Mouse (Mus musculus): ENCODE measurements at regions not wholly inside any gene's neighbourhood (a gene's known extent, or its start where the extent isn't known, plus 50 kb on each side); places are given as distances from the start of the nearest gene placed in this dataset.
"Not testable (repeated sequence)": the region's sequence is repeated elsewhere in the genome, so short reads cannot be mapped to it uniquely, and the experiment has no call there.

- no peak for ATAC-seq (ENCODE audit: low read depth)
Measured at GRCm38 (mm10) chr6:4149663-4150062, 62.9 kb upstream of the Bet1 start.

GRCm38 (mm10) chr6:4158293-4158692 is 71.5 kb upstream of the Bet1 start:
- Histone ChIP-seq H3K4me2 (ENCODE audit: low read depth, low read length) (no peak overlapping the region), H3K9me3 (ENCODE audit: control insufficient read depth, low read length) (no peaks in the 10 kb centered on the region; the same call in 1 of the 2 replicates), H3K36me3 (ENCODE audit: control insufficient read depth, insufficient read depth, low read length) (no peaks in the 10 kb centered on the region), H3K27me3 (ENCODE audit: control insufficient read depth, insufficient read depth, low read length) (no peaks in the 10 kb centered on the region), H3K9ac (replicated peaks; ENCODE audit: low read depth, low read length) (no peak overlapping the region), H3K4me3 (ENCODE audit: low read depth, low read length) (no peak overlapping the region), H3K4me1 (ENCODE audit: control insufficient read depth, insufficient read depth, low read length) (no peaks in the 10 kb centered on the region), H3K27ac (ENCODE audit: low read depth, low read length) (no peak overlapping the region)
- no peak for ATAC-seq (ENCODE audit: low read depth)
- WGBS, result 85% methylated on average over 2 of the region's 2 CpGs

More at GRCm38 (mm10) chr6:4149663-4150062, 62.9 kb upstream of the Bet1 start:
- Histone ChIP-seq H3K4me1 (ENCODE audit: control insufficient read depth, insufficient read depth, low read length) (no peaks in the 10 kb centered on the region), H3K27me3 (ENCODE audit: control insufficient read depth, insufficient read depth, low read length) (no peaks in the 10 kb centered on the region), H3K9me3 (ENCODE audit: control insufficient read depth, low read length) (no peaks in the 10 kb centered on the region), H3K9ac (replicated peaks; ENCODE audit: low read depth, low read length) (no peak overlapping the region), H3K4me2 (ENCODE audit: low read depth, low read length) (no peak overlapping the region), H3K4me3 (ENCODE audit: low read depth, low read length) (no peak overlapping the region), H3K27ac (ENCODE audit: low read depth, low read length) (no peak overlapping the region), H3K36me3 (ENCODE audit: control insufficient read depth, insufficient read depth, low read length) (no peaks in the 10 kb centered on the region)
- WGBS, result 81% methylated on average over 4 of the region's 4 CpGs

DNA sequence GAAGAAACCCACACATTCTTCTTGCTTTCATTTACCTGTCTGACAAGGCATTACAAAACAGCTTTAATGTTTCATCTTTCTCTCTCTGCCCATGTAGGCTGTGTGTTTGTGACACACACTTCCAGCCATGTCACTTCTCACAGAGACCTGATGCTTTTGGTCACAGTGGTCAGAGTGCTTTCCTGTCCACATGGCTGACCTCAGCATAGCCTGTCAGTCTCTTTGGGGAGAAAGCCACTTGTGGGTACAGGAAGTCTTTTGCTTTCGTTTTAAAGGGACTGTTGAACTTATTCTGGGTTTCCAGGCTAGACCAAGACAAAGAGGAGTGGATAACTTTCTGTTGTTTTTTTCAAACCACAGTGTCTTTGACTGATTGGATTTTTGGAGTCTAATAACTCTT is 77.0 kb upstream of the Bet1 start:
- no peaks in the 10 kb centered on the region for H3K36me3 ChIP-seq (ENCODE audit: control insufficient read depth, insufficient read depth, low read length)
- WGBS, result 76% methylated on average over 1 of the region's 1 CpGs
- no peak overlapping the region for H3K4me3 ChIP-seq (ENCODE audit: low read depth, low read length)
- H3K9ac ChIP-seq (replicated peaks; ENCODE audit: low read depth, low read length), result no peak overlapping the region
- no peaks in the 10 kb centered on the region for H3K27me3 ChIP-seq (ENCODE audit: control insufficient read depth, insufficient read depth, low read length)
- H3K27ac ChIP-seq (ENCODE audit: low read depth, low read length), result no peak overlapping the region
- H3K9me3 ChIP-seq (ENCODE audit: control insufficient read depth, low read length), result no peaks in the 10 kb centered on the region
- no peak overlapping the region for H3K4me2 ChIP-seq (ENCODE audit: low read depth, low read length)
- no peak for ATAC-seq (ENCODE audit: low read depth)
- no peaks in the 10 kb centered on the region for H3K4me1 ChIP-seq (ENCODE audit: control insufficient read depth, insufficient read depth, low read length)

- Histone ChIP-seq H3K27ac (ENCODE audit: low read depth, low read length) (no peak overlapping the region), H3K4me3 (ENCODE audit: low read depth, low read length) (no peak overlapping the region), H3K9me3 (ENCODE audit: control insufficient read depth, low read length) (no peaks in the 10 kb centered on the region), H3K36me3 (ENCODE audit: control insufficient read depth, insufficient read depth, low read length) (no peaks in the 10 kb centered on the region), H3K27me3 (ENCODE audit: control insufficient read depth, insufficient read depth, low read length) (no peaks in the 10 kb centered on the region), H3K4me2 (ENCODE audit: low read depth, low read length) (no peak overlapping the region), H3K9ac (replicated peaks; ENCODE audit: low read depth, low read length) (no peak overlapping the region), H3K4me1 (ENCODE audit: control insufficient read depth, insufficient read depth, low read length) (no peaks in the 10 kb centered on the region)
- no peak for ATAC-seq (ENCODE audit: low read depth)
- WGBS, result 67% methylated on average over 4 of the region's 4 CpGs
Measured at GRCm38 (mm10) chr6:4167112-4167511, 80.3 kb upstream of the Bet1 start.

DNA sequence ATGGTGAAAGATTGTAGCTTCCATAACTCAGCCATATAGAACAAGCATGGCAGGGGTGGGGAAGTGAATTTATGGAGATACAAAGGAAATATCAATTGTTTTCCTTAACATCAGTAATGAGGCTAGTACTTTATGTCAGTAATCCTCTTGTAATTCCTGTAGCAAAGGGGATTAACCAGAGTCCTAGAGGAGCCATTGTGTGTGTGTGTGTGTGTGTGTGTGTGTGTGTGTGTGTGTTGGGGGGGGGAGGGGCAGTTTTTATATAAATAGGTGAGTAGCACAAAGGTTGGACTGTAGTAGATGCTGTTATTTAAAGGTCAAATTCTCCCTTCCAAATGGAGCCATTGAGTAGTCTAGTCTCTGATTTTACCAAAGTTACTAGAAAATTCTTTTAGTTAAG is 81.0 kb upstream of the Bet1 start:
- Histone ChIP-seq H3K9me3 (ENCODE audit: control insufficient read depth, low read length) (no peaks in the 10 kb centered on the region), H3K36me3 (ENCODE audit: control insufficient read depth, insufficient read depth, low read length) (no peaks in the 10 kb centered on the region), H3K27me3 (ENCODE audit: control insufficient read depth, insufficient read depth, low read length) (no peaks in the 10 kb centered on the region), H3K4me2 (ENCODE audit: low read depth, low read length) (no peak overlapping the region), H3K4me1 (ENCODE audit: control insufficient read depth, insufficient read depth, low read length) (no peaks in the 10 kb centered on the region), H3K4me3 (ENCODE audit: low read depth, low read length) (no peak overlapping the region), H3K27ac (ENCODE audit: low read depth, low read length) (no peak overlapping the region), H3K9ac (replicated peaks; ENCODE audit: low read depth, low read length) (no peak overlapping the region)
- no peak for ATAC-seq (ENCODE audit: low read depth)

GRCm38 (mm10) chr6:4171561-4171960 is 84.8 kb upstream of the Bet1 start:
- H3K9me3 ChIP-seq (ENCODE audit: control insufficient read depth, low read length), result no peaks in the 10 kb centered on the region
- WGBS, result 63% methylated on average over 4 of the region's 4 CpGs
- no peaks in the 10 kb centered on the region for H3K27me3 ChIP-seq (ENCODE audit: control insufficient read depth, insufficient read depth, low read length)
- H3K4me2 ChIP-seq (ENCODE audit: low read depth, low read length), result no peak overlapping the region
- H3K27ac ChIP-seq (ENCODE audit: low read depth, low read length), result no peak overlapping the region
- H3K4me1 ChIP-seq (ENCODE audit: control insufficient read depth, insufficient read depth, low read length), result no peaks in the 10 kb centered on the region
- H3K4me3 ChIP-seq (ENCODE audit: low read depth, low read length), result no peak overlapping the region
- H3K36me3 ChIP-seq (ENCODE audit: control insufficient read depth, insufficient read depth, low read length), result no peaks in the 10 kb centered on the region
- no peak for ATAC-seq (ENCODE audit: low read depth)
- no peak overlapping the region for H3K9ac ChIP-seq (replicated peaks; ENCODE audit: low read depth, low read length)

- WGBS, result 73% methylated on average over 4 of the region's 4 CpGs
- H3K9ac ChIP-seq (replicated peaks; ENCODE audit: low read depth, low read length), result no peak overlapping the region
- H3K36me3 ChIP-seq (ENCODE audit: control insufficient read depth, insufficient read depth, low read length), result no peaks in the 10 kb centered on the region
- no peaks in the 10 kb centered on the region for H3K4me1 ChIP-seq (ENCODE audit: control insufficient read depth, insufficient read depth, low read length)
- H3K27me3 ChIP-seq (ENCODE audit: control insufficient read depth, insufficient read depth, low read length), result no peaks in the 10 kb centered on the region
- no peaks in the 10 kb centered on the region for H3K9me3 ChIP-seq (ENCODE audit: control insufficient read depth, low read length)
- H3K27ac ChIP-seq (ENCODE audit: low read depth, low read length), result no peak overlapping the region
- no peak overlapping the region for H3K4me2 ChIP-seq (ENCODE audit: low read depth, low read length)
- no peak overlapping the region for H3K4me3 ChIP-seq (ENCODE audit: low read depth, low read length)
- ATAC-seq (ENCODE audit: low read depth), result no peak
Measured at GRCm38 (mm10) chr6:4187683-4188082, 100.9 kb upstream of the Bet1 start.

GRCm38 (mm10) chr6:4190976-4191375 is 104.2 kb upstream of the Bet1 start:
- not testable (repeated sequence) for H3K27ac ChIP-seq (ENCODE audit: low read depth, low read length); H3K4me1 ChIP-seq (ENCODE audit: control insufficient read depth, insufficient read depth, low read length); ATAC-seq (ENCODE audit: low read depth); H3K9ac ChIP-seq (replicated peaks; ENCODE audit: low read depth, low read length); H3K4me3 ChIP-seq (ENCODE audit: low read depth, low read length); H3K9me3 ChIP-seq (ENCODE audit: control insufficient read depth, low read length); H3K4me2 ChIP-seq (ENCODE audit: low read depth, low read length); H3K36me3 ChIP-seq (ENCODE audit: control insufficient read depth, insufficient read depth, low read length); H3K27me3 ChIP-seq (ENCODE audit: control insufficient read depth, insufficient read depth, low read length)
- WGBS, result 74% methylated on average over 5 of the region's 5 CpGs

DNA sequence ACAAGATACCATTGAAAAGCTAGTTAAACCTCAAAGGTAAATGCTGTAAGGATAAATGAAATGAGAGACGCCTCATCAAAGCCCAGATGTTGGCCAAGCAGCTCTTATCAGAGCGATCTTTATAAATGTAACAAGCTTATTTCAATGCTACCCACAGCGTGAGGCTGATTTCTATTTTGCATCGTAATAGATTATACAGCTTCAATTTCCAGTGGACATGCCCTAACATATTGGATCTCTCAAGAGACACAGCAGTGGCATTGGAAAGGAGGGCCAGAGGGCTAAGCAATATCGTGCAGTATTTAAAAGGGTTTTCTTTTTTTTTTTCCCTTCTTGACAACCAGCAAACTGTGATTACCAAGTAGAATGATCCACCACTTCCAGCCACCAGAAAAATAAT is 106.5 kb upstream of the Bet1 start:
- no peak for ATAC-seq (ENCODE audit: low read depth)
- Histone ChIP-seq H3K27ac (ENCODE audit: low read depth, low read length) (no peak overlapping the region), H3K36me3 (ENCODE audit: control insufficient read depth, insufficient read depth, low read length) (no peaks in the 10 kb centered on the region), H3K27me3 (ENCODE audit: control insufficient read depth, insufficient read depth, low read length) (no peaks in the 10 kb centered on the region), H3K9me3 (ENCODE audit: control insufficient read depth, low read length) (no peaks in the 10 kb centered on the region), H3K4me3 (ENCODE audit: low read depth, low read length) (no peak overlapping the region), H3K4me2 (ENCODE audit: low read depth, low read length) (no peak overlapping the region), H3K9ac (replicated peaks; ENCODE audit: low read depth, low read length) (no peak overlapping the region), H3K4me1 (ENCODE audit: control insufficient read depth, insufficient read depth, low read length) (no peaks in the 10 kb centered on the region)
- WGBS, result 67% methylated on average over 5 of the region's 5 CpGs

GRCm38 (mm10) chr6:4201176-4201575 is 114.4 kb upstream of the Bet1 start:
- no peak for ATAC-seq (ENCODE audit: low read depth)
- Histone ChIP-seq H3K27me3 (ENCODE audit: control insufficient read depth, insufficient read depth, low read length) (no peaks in the 10 kb centered on the region), H3K36me3 (ENCODE audit: control insufficient read depth, insufficient read depth, low read length) (no peaks in the 10 kb centered on the region), H3K4me1 (ENCODE audit: control insufficient read depth, insufficient read depth, low read length) (no peaks in the 10 kb centered on the region), H3K4me2 (ENCODE audit: low read depth, low read length) (no peak overlapping the region), H3K9ac (replicated peaks; ENCODE audit: low read depth, low read length) (no peak overlapping the region), H3K27ac (ENCODE audit: low read depth, low read length) (no peak overlapping the region), H3K4me3 (ENCODE audit: low read depth, low read length) (no peak overlapping the region), H3K9me3 (ENCODE audit: control insufficient read depth, low read length) (no peaks in the 10 kb centered on the region)
- WGBS, result 41% methylated on average over 2 of the region's 2 CpGs

All from neural tube, embryonic 14.5 days (tissue).